Mouse (Mus musculus) megakaryocyte-erythroid progenitor cell, adult 5-6 weeks (primary cell): Measurements from ENCODE around the gene Csnk2a2. TPM values are rescaled to one million over a fixed set of nuclear protein-coding genes. Genes with fewer than 3 reads are reported as not detected.
A peak's percentile ranks its signal among the peaks of the same experiment; 100 is the strongest.

Source experiments
- ATAC-seq: replicated peaks from 2 replicates; pipeline ENCODE4 v1.8.0; 2016; ENCODE audit warnings: mild to moderate bottlenecking, inconsistent platforms; ENCODE audit not compliant: severe bottlenecking, poor library complexity, low FRiP score, low TSS enrichment
- total RNA-seq, 2 experiments: library from RNA; stranded (forward) in 1 of 2; stranded (reverse) in 1 of 2; fragments of 200-1000, 215-1000 nt in 1 of 2; fragments of >200 nt in 1 of 2; fragmentation: Nextera tagmentation in 1 of 2; gene quantifications; 2 replicates each; pipeline ENCODE4 v1.2.3; 2014 to 2017

Gene Csnk2a2
- total RNA-seq, 2 experiments from 2014 or later, result 32.9 to 77.7 TPM

GRCm38 (mm10) chr8:95429945-95430344 is 59.9 kb downstream of the Csnk2a2 start:
- ATAC-seq, result no peak

DNA sequence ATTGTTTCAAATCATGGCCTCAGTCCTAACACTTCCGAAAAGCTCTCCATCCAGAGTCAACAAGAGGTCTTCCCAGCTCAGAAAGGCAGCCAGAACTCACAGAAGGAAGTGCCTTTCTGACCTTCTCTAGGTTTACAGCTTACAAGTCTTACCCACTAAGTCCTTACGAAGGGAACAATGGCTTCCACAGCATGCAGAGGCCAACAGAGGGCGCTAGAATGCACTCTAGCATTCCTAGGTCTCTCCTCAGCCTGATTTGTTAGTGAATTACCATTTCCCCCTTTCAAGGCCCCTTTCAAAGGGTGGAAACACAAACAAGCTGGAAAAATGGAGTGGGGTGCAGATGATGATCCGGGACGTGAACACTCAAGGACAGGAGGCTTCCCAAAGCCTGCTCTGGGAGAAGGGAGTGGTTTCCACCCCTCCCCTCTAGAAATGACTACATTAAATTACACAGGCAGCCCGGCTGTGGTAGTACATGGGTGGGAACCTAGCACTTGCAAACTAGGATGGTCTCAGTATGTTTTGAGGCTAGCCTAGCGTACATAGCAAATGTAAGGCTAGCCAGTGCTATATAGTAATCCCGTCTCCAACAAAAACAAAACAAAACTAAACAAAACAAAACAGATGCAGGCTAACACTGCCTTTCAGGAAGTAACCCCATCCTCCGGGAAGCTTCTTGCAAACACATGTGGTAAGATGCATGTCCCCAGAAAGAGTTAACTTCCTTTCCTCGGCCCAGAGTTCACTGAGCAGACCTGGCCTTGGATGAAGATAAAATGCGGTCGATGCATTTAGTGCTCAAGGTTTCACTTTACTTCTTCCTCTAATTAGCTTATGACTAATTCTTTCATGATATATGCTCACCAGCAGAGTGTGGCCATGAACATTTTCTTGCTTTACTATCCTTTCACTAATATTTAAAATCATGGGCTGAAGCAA is 62.0 kb downstream of the Csnk2a2 start:
- ATAC-seq, result peak; percentile 72

DNA sequence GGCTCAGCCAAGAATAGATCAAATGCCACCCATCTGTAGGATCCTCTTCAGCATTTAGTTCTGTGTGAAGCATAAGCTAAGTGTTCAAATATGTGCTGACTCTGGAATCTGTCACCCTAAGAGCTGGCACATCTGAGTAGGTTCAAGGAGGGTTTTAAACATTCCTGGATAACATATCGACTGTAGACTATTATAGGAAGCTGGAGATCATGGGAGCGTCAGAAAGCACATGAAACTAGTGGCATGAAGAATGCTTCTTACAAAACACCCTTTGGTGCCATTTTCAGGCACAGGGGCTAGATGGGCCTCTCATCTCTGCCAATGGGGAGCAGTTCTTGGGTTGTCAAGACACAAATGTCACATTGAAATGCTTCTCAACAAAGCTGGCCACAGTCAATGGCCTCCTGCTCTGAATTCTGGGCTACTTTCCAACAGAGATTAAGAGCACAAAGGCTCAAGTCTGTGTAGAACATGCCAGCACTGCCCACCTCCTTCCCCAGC is 63.0 kb downstream of the Csnk2a2 start:
- no peak for ATAC-seq

DNA sequence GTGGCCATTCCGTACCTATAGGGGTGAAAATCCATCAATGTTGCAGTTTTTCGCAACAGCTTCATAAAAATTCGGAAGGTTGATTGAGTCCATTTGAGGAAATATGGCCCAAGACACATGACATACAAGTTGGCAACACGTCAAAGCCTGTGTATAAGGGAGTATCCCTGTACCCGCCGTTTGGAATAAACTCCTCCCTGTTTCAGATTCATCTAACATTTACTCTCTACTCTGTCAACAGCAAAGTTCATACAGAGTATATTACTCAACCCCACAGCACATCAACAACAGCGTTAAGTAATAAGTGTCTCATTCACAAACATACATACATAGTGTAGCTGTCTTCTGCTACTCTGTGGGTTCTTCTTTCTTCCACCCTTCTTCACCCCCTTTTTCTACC is 65.2 kb downstream of the Csnk2a2 start:
- ATAC-seq, result no peak

- ATAC-seq, result no peak
Observed at GRCm38 (mm10) chr8:95422193-95422810, 67.5 kb downstream of the Csnk2a2 start.

DNA sequence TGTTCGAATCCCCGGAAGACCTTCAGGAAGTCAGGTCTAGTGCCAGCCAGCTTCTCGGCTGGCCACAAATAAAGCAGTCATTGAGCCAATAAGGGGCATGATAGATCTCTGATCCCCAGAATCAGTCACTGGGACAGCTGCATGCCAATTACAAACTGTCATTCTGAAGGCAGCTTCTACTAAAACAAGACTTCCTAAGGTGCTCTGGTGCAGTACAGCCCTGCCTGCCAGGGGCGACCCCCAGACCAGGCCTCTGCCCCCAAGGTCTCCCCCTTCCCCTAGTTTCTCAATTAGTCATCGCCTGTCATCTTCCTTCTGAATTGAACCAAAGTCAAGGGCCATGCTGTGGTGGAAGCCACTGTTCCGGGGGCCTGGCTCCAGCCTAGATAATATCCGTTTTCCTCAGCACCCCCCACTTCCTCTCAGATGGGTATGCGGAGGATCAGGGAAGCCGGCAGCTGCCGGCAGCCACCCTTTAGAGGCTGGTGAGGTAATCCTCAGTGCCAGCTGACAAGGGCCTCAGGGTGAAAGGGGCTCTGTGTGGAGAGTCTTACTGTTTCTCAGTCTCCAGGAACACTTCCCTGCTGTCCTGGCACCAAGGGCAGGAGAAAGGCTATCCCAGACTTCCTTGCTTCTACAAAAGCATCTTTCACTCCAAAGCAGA is 78.4 kb downstream of the Csnk2a2 start:
- ATAC-seq, result no peak

DNA sequence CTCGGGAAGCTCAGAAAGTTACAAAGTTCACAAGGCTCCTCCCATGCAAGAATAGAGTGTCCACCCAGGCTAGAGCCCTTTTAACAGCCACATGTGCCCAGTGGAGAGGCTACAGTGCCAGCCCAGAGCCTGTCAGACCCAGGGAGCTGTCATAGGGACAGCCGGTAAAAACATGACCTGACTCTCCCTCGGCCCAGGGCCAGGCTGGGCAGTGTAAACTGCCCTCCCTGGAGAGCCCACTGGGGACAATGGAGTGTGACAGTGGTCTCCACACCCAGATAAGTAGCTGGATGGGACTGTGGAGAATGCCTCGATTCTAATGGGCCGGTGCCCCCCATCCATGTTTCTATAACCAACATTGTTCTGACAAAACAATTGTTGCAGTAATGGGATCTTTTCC is 80.3 kb downstream of the Csnk2a2 start:
- ATAC-seq, result no peak

DNA sequence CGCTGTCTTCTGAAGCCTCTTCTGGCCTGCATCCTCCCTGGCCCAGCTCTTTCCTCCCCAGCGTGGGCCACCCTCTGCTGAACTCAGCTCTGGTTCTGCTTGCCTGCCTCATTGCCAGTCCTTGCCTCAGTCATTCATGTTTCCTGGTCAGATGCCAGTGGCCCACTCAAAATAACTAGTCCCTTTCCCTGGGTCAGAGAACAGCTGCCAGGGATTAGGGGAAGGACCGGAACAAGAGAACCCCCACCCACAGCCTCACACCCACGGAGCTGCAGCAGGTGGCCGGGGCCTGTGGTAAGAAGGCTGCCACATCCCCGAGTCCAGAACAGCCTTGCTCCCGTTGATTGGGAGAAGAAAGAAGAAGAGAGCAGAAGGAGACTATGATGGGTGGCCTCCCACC is 88.7 kb downstream of the Csnk2a2 start:
- no peak for ATAC-seq

GRCm38 (mm10) chr8:95399131-95399530 is 90.7 kb downstream of the Csnk2a2 start:
- no peak for ATAC-seq

DNA sequence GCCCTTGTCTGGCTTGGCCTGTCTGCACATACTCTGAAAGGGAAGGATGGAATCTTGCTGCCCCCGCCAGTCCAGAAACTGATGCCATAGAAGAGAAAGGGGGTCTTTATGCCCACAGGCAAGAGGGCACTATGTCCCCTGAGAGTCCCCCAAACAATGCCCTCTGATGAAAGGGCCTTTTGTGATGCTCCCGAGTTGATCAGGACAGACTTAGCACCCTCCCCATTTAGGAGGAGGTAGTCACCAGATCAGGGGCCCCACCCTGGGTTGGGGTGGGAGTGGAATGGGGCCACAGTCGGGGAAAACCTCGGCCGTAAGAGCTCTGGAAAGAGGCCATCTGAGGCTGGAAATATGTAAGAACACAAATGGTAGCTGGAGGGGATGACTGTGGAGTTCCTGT is 92.6 kb downstream of the Csnk2a2 start:
- no peak for ATAC-seq

GRCm38 (mm10) chr8:95396752-95397151 is 93.1 kb downstream of the Csnk2a2 start:
- no peak for ATAC-seq

Other genes starting within 250 kb of the Csnk2a2 start
- gene Cngb1, start 183.5 kb downstream of the Csnk2a2 start, total RNA-seq (2014; fragmentation: Nextera tagmentation), result 0.47 and 0.72 TPM in 2 replicates
- gene Cngb1, start 183.5 kb downstream of the Csnk2a2 start, total RNA-seq (2017), result 0.19 and 11.8 TPM in 2 replicates
- not detected in 2 replicates for gene Tepp, start 179.5 kb downstream of the Csnk2a2 start, total RNA-seq (2014; fragmentation: Nextera tagmentation)
- not detected in 2 replicates for gene Tepp, start 179.5 kb downstream of the Csnk2a2 start, total RNA-seq (2017)
- gene Zfp319, start 158.1 kb downstream of the Csnk2a2 start, total RNA-seq (2014; fragmentation: Nextera tagmentation), result 1.7 and 4.3 TPM in 2 replicates
- 1.0 and 1.8 TPM in 2 replicates for gene Zfp319, start 158.1 kb downstream of the Csnk2a2 start, total RNA-seq (2017)
- 12.3 and 16.9 TPM in 2 replicates for gene Usb1, start 157.8 kb downstream of the Csnk2a2 start, total RNA-seq (2014; fragmentation: Nextera tagmentation)
- 5.1 and 9.4 TPM in 2 replicates for gene Usb1, start 157.8 kb downstream of the Csnk2a2 start, total RNA-seq (2017)
- 0.20 TPM in 1 of 2 replicates, not detected in the other for gene Mmp15, start 137.8 kb downstream of the Csnk2a2 start, total RNA-seq (2014; fragmentation: Nextera tagmentation)
- gene Mmp15, start 137.8 kb downstream of the Csnk2a2 start, total RNA-seq (2017), result 0.11 and 0.28 TPM in 2 replicates
- gene Cfap20, start 55.2 kb downstream of the Csnk2a2 start, total RNA-seq (2014; fragmentation: Nextera tagmentation), result 53.9 and 69.9 TPM in 2 replicates
- 64.6 and 71.3 TPM in 2 replicates for gene Cfap20, start 55.2 kb downstream of the Csnk2a2 start, total RNA-seq (2017)
- not detected in 2 replicates for gene Ccdc113, start 44.0 kb upstream of the Csnk2a2 start, total RNA-seq (2014; fragmentation: Nextera tagmentation)
- not detected in 2 replicates for gene Ccdc113, start 44.0 kb upstream of the Csnk2a2 start, total RNA-seq (2017)
- gene Prss54, start 86.3 kb upstream of the Csnk2a2 start, total RNA-seq (2014; fragmentation: Nextera tagmentation), result not detected in 2 replicates
- gene Prss54, start 86.3 kb upstream of the Csnk2a2 start, total RNA-seq (2017), result not detected in 2 replicates
- gene Gins3, start 143.4 kb upstream of the Csnk2a2 start, total RNA-seq (2014; fragmentation: Nextera tagmentation), result 21.2 and 21.6 TPM in 2 replicates
- 10.7 and 24.0 TPM in 2 replicates for gene Gins3, start 143.4 kb upstream of the Csnk2a2 start, total RNA-seq (2017)
- gene Ndrg4, start 186.9 kb upstream of the Csnk2a2 start, total RNA-seq (2014; fragmentation: Nextera tagmentation), result not detected in 2 replicates
- gene Ndrg4, start 186.9 kb upstream of the Csnk2a2 start, total RNA-seq (2017), result not detected in 2 replicates
- gene Setd6, start 225.8 kb upstream of the Csnk2a2 start, total RNA-seq (2014; fragmentation: Nextera tagmentation), result 26.9 and 57.7 TPM in 2 replicates
- 57.6 and 126 TPM in 2 replicates for gene Setd6, start 225.8 kb upstream of the Csnk2a2 start, total RNA-seq (2017)